Mouse (Mus musculus): ENCODE results near the gene Hoxb13. TPM values are rescaled to one million over a fixed set of nuclear protein-coding genes. Genes with fewer than 3 reads are reported as not detected.

Gene Hoxb13
- not detected in 2 replicates for total RNA-seq (2017)

DNA sequence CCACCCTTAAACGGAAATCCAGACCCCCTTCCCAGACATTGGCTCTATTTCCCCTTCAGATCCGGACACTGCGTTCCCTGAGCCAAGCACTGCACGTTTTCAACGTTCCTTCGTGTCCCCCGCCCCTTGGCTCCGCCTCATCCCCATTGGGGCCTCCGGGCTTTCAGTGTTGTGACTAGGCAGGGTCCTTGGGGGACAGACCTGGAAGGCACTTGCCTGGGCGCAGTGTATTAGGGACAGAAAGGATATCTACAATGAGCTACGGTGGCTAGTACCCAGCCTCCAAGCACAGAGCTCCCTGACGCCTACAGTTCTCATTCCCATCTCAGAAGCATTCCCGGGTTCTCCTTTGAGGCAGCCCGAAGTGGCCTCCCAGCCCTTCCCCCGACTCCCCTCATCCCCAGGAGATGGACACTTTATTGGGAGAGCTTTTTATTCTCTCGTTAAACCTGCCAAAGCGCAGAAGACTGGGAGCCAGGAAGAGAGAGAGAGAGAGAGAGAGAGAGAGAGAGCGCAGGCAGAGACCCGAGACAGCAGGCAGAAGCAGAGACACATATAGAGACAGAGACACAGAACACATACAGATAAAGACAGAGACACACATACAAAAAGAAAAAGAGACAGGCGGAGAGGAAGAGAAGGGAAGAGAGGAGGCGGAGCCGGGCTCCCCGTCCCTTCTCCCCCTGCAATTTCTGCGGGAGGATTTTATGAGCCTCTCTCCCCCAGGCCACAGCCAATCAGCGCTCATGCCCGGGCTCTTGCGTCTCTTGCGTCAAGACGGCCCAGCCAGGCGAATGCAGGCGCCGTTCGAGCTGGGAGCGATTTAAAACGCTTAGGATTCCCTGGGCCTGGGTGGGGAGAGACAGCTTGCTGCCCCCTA is at the start of gene Hoxb13:
Gene Hoxb13 (plus strand): TSS at position 796 of the 880 bp plus-strand sequence.
- ATAC-seq (replicated peaks; ENCODE audit: low read depth, poor library complexity, severe bottlenecking) = no peak

DNA sequence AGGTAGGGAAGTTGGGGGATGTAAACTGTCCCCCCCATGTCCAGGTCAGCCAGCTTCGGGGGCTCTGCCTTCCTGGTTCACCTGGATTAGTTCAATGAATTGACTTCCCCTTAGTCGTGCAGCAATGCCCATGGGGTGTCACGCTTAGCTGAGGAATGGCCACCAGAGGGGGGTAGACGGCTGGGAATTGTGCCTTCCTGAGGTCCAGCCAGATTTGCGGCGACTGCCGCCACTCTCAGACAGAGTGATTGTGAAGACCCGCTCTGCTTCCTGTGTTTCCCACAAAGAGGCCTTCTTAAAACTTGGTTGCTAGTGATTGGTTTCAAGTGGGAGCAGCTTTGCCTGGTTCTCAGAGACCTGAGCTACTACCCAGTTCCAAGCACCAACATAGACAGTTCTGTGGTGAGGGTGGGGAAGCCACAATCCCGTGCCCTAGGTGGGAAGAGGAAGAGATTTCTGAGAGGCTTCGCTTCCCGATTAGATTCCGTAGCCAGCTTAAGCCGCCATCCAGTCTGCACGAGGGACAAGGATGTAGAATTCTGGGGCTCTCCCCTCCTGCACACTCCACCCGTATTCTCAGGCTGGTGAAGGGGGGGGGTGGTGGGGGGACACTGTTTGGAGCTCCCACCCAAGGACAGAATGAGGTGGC is 48.4 kb upstream of the Hoxb13 start:
- peak; percentile 87; the same call in 1 of the 2 replicates for ATAC-seq (replicated peaks; ENCODE audit: low read depth, poor library complexity, severe bottlenecking)

DNA sequence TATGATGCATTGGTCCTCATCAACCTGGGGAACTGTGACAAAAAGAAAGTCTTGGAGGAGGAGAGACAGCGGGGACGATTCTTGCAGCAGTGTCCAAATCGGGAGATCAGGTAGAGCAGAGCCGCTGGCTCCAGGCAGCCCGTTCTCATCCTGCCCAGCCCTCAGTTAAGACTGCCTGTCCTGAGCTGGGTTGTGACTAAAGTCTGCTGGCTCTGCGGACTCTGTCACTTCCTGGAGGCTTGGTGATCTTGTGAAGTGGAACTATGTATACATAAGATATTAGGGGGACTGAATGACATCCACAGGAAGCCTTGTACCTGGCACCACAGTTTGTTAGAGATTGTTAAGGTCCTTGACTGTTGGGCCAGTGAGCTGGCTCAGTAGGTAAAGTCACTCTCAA is 46.6 kb upstream of the Hoxb13 start:
- no peak for ATAC-seq (replicated peaks; ENCODE audit: low read depth, poor library complexity, severe bottlenecking)

DNA sequence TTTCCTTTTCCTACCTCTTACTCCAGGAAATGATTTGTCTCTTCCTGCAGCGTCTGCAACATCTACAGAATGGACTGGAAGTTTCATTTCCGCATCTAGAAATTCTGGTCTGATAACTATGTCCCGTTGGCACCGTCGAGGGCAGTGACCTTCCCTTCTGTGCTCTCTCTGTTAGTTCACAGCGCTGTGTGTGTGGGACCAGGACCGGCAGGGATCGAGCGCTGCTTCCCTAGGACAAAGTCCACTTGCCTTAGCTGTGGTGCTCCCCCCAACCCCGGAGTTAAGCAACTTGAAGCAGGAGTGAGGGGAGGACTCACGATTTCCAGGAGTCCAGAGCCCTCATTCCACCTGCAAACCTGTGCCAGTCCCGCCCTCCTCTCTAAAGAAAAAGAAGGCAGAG is 29.3 kb upstream of the Hoxb13 start:
- ATAC-seq (replicated peaks; ENCODE audit: low read depth, poor library complexity, severe bottlenecking) = no peak

DNA sequence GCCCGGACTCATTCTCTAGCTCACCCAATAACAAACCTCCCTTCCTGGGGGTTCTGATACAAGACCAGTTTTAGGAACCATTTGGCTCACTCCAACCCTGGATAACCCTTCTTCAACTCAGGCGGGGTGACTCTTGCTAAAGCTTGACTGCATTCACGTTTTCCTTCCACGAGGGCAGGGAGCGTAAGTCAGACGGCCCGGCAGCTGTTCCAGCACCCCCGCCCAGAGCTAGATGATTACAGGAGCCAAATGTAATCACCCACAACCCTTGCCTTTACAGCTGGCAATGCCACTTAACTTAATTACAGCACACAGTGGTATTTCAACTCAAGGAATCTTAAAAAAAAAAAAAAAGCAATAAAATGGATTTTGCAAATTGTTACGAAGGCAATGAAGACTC is 26.0 kb upstream of the Hoxb13 start:
- ATAC-seq (replicated peaks; ENCODE audit: low read depth, poor library complexity, severe bottlenecking) = no peak

DNA sequence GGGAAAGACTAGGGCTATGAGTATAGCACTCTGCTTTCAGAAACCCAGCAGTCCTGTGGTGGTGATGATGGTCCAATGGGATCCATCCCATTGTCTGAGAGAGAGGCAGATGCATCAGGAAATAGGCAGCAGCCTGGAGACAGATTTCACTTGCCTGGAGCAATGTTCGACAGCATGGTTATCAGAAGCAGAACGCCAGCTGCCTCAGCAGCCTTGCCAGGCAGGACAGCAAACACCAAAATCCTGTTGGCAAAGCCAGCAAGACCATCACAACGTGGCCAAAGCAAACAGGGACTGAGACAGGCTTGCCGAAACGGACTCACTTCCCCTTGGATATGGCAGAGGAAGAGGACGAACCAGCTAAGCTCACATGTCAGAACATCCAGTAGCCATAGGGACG is 25.1 kb upstream of the Hoxb13 start:
- no peak for ATAC-seq (replicated peaks; ENCODE audit: low read depth, poor library complexity, severe bottlenecking)

DNA sequence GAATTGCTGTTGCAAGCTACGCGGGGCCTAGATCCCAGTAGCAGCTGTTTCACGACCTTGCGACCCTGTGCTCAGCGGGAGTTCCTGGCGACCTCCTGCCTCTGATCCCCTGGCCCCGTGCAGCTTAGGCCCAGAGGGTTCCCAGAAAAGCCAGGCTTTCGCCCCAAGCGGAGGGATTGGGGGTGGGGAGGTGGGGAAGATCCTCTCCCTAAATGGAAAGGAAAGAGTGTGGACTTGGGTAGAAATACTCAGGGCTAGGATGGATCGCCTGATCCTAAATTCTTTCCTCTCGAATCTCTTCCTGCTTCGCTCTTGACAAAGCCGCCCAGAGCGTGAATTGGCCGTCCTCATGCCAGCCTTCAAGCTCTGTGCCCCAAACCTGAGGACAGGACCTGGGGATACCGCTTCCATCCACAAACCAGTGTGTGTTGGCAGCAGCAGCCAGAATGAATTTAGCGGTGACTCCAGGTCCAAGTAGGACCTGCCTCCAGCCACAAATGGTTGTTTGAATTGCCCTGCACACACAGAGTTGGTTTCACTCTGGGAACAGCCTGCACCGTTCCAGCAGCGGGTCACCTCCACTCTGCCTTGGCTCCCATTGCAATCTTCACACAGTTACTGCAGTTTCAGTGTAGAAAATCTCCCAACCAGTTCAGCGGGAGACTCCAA is 23.3 kb upstream of the Hoxb13 start:
- ATAC-seq (replicated peaks; ENCODE audit: low read depth, poor library complexity, severe bottlenecking) = 0 out of 2 replicates have a peak, but pooled peaks have one; percentile 25

DNA sequence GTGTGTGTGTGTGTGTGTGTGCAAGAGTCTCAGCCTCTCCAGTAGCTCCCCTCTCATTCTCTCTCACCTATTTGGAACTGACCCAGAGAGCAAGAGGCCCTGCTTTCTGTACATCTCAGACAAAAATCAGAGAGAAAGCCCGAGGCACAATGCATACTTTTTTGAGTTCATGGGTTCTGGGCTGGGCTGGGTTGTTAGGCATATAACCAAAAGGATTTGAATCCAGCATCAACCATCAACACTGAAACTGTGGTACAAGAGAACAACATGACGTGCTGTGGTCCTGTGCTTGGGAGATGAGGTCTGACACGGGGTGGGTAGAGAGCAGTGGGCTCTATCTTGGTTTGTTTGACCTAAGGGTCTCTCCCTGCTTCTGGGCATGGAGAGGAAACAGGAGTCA is 22.5 kb upstream of the Hoxb13 start:
- no peak for ATAC-seq (replicated peaks; ENCODE audit: low read depth, poor library complexity, severe bottlenecking)

DNA sequence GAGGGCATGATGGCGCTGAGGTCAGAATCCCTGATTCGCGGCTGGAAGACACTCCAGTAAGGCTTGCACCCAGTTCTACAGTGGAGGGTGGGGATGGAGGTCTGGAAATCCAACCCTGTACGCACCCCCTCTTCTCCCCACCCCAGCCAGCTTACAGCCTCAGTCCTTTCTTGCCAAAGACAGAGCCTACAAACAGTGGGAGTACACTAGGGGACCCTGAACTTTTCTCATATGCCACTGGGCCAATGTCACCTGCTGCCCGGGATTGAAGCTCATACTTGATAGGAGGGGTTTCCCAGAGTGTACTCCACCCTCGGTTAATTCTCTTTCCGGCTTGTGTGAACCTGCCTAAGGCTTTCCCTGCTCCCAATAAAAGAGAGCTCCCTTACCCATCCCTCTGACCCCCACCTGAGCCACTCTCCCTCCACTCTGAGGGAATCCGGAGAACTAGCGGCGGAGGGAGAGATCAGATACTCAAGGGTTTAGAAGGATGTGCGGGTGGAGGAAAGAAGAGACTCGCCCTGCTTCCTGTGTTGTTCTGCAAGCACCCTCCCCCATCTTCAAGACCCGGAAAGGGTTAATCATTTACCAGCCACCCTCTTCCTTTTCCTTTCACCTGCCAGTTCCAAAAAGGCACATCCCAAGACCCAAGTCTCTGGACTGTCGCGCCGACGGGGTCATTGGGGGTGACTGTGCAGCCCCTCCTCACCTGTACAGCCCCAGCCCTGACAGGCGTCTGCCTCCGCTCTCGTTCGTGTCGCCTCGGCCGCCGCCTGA is 21.4 kb upstream of the Hoxb13 start:
- no peak for ATAC-seq (replicated peaks; ENCODE audit: low read depth, poor library complexity, severe bottlenecking)

DNA sequence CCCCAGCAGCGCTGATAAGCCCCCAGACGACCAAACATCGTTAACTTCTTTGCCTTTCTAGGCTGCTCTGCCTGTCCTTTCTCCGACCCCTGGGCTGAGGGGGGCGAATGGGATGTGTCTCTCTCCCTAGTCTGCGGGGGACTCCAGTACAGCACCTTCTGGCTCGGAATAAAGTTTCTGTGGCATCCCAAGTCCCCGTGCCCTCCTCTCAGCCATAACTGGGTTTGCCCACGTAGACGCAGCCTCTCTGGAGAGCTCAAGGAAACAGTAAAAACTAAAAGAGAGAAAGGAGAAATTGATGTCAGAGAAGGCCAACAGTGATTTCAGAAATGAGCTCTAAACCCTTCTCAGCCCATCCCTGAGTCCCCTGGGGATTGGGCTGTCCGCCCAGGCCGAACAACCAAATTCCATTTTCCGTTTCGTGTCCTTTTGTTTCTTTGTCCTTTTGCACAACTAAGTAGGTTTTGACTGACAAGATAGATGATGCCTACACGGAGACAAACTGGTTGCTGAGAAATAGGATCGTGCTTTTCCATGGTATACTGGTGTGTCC is 20.8 kb upstream of the Hoxb13 start:
- no peak for ATAC-seq (replicated peaks; ENCODE audit: low read depth, poor library complexity, severe bottlenecking)

DNA sequence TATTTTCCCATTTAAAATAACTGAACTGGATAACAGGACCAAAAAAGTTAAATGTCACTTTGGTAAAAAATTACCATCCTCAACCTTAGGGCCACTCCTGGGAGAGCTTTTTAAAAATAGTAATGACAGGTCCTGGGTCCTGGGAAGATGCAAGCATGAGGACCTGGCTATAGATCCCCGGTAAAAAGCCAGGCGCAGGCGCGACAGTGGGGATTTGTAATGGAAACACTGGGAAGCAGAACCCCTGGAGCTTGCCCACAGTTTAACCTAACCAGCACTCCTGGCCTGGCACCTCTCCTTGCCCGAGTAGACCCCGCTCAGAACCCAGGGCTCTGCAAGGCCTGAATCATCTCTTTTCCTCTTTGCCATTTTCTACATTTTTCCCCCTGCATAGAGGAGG is 19.2 kb upstream of the Hoxb13 start:
- ATAC-seq (replicated peaks; ENCODE audit: low read depth, poor library complexity, severe bottlenecking) = no peak

DNA sequence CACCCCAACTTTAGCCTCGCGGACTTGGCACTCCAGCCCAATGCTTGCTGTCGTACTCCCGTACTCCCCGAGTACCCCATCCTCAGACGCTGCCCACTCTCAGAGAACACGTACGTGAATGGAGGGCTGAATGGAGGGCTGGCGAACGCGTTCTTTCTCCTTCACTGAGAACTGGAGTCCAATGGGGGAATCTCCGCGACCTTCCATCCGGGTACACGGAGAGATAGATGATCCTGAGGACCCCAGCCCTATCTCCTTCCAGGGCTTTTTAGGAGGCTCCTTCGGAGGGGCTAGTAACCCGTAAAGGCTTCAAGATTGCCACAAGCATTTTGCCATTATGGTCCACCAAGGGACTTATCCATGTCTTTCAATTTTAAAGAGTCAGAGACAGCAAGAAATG is 18.6 kb upstream of the Hoxb13 start:
- no peak for ATAC-seq (replicated peaks; ENCODE audit: low read depth, poor library complexity, severe bottlenecking)

DNA sequence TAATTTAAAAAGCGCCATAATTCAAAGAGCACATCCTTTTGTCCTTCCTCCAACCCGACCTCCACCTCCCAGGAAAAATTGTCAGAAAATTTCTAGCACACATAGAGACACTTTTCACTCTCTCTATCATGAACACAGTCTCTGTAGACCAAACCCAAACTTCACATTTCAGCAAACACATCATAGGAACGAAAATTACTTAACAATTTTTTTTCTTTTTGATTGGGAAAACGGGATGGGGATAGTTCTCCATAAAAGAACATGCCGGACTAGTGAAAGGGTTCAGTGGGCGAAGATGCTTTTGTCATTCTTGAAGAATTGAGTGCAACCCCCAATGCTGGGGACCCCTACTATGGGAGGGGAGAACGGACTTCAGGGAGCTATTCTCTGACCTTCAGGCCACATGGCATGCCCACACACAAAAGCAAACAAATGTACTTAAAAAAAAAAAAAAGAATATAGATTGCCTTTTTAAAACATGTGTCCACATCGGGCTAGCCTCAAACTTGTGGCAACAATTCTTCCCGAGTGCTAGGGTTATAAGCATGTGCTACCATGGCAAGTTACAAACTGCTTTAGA is 18.1 kb upstream of the Hoxb13 start:
- no peak for ATAC-seq (replicated peaks; ENCODE audit: low read depth, poor library complexity, severe bottlenecking)

DNA sequence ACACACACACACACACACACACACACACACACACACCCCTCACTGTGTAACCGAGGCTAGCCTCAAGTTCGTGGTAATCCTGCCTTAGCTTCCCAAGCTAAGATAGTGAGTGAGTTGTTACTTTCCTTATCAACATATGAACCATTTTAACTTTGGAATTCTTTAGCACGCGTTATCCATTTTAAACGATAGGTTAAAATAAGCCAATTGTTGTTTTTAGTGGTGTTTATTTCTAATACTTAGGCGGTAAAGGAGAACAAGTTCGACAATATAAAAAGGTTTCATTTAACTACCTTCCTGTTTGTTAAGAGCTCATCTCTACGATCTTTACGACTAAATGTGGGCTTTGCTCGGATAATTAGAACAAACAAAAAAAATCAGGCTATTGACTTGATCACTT is 17.3 kb upstream of the Hoxb13 start:
- no peak for ATAC-seq (replicated peaks; ENCODE audit: low read depth, poor library complexity, severe bottlenecking)

DNA sequence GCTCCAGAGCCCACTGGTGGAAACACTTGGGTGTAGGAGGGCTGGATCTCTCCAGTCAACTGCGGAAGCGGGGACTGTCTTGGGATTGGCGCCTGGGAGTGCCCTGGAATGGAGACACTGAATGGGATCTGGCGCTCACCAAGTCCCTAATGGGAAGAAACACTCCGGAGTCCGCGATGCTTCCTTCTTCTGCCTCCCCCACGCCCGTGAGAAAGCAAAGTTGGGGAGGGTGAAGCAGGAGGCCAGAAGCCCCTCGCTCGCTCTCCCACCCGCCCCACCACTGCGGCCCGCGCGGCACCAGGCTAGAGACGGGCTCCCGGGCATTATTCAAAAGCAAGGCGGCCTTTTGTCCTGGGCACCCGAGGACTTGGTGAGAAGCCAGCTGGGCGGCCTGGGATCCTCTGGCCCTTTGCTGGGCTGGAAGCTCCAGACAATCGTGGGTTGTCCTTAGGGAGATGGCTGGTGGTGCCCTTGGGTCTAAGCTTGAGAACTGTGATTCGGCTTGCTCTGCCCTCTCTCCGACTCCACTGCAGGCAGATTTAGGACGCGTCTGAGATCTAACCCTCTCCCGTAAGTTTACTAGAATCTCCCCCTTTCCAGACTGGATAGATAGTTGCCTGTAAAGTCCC is 16.5 kb upstream of the Hoxb13 start:
- no peak for ATAC-seq (replicated peaks; ENCODE audit: low read depth, poor library complexity, severe bottlenecking)

DNA sequence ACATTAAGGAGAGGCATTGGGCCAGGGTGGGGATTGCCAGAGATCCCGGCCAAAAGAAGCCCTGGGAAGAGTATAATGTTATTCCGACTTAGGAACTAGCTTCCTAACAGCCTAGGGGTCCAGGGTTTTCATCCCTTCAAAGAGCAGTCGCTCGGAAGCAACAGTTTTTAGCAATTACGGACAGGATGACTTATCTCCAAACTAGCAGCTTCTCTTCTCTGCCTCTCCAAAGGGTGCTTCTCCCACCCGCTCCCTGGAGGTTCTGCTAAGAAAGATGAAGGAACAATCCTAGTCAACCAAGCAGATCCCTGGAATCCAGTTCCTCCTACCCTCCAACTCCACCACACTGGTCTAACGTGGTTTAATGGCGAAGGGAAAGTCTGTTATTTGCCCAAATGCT is 15.8 kb upstream of the Hoxb13 start:
- ATAC-seq (replicated peaks; ENCODE audit: low read depth, poor library complexity, severe bottlenecking) = no peak

DNA sequence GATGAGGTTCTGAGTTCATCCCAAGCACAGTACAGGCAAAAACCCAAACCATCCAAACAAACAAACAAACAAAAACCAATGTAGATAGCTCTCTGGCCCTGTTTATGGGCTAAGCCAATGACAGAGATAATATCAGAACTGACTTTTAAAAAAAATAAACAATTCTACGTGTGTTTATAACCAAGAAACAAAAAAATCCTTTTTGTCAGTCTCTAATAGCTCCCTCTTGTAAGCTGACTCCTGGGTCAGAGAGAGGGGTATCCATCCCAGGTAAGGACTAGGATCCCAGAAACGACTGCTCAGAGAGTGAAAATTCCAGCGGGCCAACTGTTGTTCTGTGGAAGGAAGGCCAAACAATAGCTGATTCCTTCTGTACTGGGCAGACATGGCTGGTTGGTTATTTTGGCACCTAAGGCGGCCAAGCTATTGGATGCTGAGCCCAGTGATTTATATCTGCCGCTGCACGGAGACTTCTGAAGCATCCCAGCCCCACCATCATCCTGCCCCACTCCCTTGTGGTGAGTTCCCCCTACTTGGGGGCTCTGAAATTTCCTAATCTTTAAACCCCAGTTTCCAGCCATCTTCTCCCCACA is 15.1 kb upstream of the Hoxb13 start:
- no peak for ATAC-seq (replicated peaks; ENCODE audit: low read depth, poor library complexity, severe bottlenecking)

DNA sequence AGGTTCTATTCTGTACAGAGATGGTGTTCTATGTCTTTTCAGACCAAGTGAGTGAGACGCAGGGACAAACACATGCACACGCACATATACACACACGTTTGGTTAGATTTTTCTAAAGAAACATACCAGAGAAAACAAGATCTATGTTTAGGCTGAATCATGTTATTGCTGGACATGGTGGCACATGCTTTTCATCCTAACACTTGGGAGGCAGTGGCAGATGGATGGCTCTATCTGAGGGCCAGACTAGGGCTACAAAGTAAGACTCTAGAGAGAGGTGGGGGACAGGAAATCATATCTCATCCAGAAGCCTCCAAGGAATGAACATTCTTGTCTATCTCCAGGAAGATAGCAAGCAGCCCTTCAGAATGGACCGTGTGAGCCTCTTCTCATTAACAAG is 13.1 kb upstream of the Hoxb13 start:
- ATAC-seq (replicated peaks; ENCODE audit: low read depth, poor library complexity, severe bottlenecking) = no peak

DNA sequence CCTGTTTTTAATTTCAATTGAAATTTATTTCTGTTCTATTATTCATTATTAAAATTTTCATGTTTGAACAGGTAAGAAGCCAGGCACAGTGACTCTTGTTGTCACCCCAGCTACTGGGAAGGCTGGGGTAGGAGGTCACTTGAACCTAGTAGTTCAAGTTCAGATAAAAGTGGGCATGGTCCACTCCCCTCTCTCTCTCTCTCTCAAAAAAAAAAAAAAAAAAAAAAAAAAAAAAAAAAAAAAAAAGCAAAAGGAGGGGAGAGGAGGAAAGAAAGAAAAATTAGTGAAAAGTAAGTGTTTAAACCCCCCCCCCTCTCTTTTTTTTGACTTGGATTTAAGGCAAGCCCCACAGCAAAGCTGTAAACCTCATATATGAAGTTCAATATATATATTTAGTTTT is 9.9 kb upstream of the Hoxb13 start:
- ATAC-seq (replicated peaks; ENCODE audit: low read depth, poor library complexity, severe bottlenecking) = no peak

All from common myeloid progenitor, adult 5-6 weeks (primary cell).